Mouse (Mus musculus): ENCODE measurements around the gene Ltn1.
A peak's percentile ranks its signal among the peaks of the same experiment; 100 is the strongest.

The Ltn1 gene

DNA sequence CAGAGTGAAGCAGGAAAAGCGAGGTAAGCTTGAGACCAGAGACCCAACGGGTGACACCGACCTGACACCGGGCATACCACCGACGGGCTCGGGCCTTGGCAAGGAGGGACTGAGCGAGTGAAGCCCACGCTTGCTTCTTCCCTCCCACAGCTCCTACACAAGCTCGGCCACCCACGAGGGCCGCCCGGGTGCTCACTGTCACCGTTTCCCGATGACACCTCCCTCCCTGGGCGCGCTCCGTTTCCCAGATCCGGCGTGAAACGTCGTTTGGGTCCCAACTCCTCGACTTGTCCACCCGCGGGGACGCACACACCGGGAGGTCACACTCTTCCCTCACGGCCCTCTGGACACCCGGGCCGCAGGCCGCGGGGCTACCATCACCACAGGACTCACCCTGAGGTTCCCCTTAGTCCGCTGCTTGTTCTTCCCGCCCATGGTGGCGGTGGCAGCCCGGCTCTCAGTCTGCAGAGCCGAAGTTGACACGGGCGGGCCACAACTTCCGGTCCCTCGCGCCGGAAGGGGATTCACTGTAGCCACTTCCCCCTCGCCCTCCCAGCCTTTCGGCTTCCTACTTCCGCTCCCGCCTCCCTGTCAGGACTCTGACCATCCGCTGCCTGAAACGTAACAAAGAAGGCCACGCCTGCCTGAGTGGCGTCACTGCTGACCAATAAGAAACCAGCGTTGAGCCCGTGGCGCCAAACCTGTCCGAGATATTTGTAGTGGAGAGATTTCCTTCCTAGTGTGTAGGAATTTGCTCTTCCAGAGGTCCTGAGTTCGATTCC, at the start of gene Ltn1:
Gene Ltn1, minus strand, starts transcription at position 580 of the 782 bp plus-strand sequence.
- peak; percentile 100 for DNase-seq

DNA sequence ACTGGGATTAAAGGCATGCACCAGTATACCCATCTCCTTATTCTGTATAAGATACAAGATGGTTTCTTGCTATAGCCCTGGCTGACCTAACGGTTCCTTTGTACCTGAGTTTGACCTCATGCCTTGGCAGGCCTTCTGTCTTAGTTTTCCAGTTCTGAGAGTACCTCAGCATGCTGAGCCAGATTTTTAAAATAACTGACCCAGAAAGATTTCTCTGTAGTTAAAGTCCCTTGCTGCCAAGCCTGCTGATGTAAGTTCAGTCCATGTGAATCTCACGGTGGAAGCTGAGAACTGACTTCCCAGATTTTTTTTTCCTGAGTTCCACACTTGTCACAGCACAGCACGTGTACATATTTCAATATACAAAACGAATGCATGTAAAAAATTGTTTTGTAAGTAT, 38.2 kb upstream of the Ltn1 start:
- no peak for DNase-seq

DNA sequence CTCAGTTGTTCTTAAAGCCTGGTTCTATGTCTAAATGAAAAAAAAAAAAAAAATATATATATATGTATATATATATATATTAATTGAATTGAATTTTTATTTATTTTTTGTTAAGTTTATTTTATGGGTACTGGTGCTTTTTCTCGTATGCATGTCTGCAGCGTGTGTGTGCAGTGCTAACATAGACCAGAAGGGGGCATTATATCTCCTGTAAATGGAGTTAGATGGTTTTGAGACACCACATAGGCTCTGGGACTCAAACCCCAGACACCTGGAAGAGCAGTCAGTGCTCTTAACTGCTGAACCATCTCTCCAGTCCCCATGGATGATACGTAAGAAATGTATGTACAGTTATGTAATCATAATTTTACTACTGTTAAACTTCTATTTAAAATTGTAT, 26.3 kb upstream of the Ltn1 start:
- no peak for DNase-seq

DNA sequence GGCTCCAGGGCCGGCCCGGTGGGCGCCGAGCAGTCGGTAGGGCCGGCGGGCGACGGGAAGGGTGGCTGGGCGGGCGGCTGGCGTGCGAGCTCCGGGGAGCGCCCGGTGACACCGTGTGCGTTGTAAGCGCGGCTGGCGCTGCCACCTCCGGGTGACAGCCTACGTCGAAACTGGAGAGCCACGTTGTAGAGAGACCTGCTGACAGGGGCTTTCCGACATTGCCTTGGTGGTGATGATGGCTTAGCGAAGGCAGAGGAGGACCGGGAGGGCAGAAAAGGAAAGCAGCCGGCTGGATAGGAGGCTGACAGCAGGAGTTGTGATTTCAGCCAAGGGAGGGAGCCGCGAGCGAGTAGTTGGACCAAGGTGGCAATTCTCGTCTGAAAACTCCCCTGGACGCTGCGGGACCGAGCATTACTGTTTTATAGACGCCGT, 22.8 kb upstream of the Ltn1 start:
- no peak for DNase-seq

DNA sequence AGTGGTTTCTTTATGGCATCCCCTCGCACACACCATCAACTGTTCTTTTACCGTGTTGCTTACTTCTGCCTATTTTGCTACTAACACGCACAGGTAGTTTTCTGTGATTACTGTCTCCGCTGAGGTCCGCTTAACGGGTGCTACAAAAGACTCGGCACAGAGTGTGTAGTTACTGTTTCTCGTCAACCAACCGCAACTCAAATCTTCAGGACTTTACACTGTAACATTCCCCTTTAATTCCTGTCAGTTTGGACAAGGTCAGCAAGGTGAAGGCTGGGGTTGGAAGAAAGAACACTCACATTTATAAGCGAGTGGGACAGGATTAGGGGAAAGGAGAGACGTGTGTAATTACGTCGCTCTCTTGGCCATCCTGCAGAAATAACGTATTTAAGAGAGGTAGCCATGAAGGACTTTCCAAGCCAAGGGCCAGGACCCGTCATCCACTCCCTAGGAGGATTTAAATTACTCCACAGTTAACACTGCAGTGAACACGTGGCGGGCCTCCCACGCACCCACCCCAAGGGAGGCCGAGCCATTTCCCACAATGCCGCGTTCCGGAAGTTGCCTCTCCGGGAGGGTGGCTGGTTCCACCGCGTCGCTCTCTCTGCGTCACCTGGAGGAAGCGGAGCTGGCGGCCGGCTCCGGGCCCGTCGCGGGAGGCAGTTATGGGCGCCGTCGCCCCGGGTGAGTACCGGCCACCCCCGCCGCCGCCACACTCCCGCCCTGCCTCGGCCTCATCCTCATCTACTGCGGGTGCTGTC, 22.2 kb upstream of the Ltn1 start, which contains the start of gene Usp16:
Gene Usp16, plus strand, starts transcription at position 285 of the 761 bp plus-strand sequence.
- DNase-seq: peak; percentile 94

DNA sequence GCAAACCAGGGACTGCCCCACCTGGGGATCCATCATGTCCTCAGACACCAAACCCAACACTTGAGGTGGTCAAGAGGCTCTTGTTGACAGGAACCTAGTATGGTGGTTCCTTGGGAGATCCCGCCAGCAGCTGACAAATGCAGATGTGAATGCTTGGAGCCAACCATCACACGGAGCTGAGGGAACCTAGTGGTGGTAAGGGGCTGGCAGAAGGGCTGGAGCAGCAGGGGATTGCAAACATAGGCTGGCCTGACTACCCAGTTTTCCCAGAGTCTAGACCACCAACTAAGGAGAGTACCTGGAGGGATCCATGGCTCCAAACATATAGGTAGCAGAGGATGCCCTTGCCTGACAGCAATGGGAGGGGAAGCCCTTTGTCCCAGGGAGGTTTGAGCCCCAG, 20.8 kb upstream of the Ltn1 start:
- DNase-seq: no peak

DNA sequence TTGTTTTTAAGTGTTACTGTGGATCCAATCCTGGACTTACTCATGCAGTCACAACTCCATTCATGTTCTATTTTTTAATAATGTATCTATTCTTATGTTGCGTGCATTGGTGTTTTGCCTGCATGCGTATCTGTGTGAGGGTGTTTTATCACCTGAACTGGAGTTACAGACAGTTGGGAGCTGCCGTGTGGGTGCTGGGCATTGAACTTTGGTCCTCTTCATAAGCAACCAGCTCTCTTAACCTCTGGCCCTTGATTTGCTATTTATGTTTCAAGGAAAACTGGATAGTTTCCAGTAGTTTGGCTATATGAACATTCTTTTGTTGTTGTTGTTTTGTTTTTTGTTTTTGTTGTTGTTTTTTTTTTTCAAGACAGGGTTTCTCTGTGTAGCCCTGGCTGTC, 13.1 kb upstream of the Ltn1 start:
- DNase-seq: no peak

DNA sequence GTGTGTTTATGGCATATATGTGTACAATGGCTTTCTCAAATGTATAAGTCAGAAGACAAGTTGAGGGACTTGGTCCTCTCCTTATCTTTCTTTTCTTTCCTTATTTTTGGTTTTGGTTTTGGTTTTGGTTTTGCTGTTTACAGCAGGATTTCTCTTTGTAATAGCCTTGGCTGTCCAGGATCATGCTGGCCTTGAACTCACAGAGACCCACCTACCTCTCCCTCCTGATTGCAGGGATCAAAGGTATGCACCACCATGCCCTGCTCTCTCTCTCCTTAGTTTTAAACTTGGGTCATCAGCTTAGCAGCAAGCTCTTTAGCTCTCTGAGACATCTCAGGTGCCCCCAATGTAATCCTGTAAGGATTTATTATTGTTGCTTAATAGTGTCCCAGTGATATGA, 12.7 kb upstream of the Ltn1 start:
- no peak for DNase-seq

DNA sequence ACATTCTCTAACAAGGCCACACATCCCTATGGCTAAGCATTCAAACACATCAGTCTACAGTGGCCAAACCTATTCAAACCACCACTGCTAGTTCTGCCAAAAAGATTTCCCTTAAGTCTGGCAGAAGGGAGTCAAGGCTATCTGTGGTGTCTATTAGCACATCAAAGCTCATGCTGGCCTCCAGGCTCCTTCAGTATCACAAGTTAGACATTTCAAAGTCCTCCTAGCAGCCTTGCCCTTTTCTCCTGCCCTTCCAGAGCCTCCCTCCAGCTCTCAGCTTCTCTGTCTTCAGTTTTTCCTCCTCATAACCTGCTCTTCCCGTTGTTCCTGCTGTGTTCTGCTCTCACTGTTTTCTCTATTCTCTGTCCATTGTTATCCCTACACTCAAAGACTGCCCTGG, 11.7 kb upstream of the Ltn1 start:
- no peak for DNase-seq

DNA sequence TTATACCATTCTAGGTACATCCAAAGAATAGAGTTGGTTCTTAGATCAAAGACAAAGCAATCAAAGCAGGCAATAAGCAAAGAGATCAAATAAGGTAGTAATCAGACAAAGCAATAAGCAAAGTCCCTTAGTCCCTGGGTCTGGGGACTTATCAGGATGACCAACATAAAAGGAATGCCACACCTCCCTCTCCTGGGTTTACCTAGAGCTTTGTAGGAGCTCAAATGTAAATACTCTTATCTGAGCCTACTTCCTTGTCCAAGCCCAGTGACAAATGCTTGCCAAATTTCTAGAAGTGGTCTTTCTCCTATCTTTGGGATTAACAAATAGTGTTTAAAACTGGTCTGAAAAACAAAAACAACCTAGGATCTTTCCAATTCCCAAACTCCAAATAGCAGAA, 10.8 kb upstream of the Ltn1 start:
- DNase-seq: no peak

DNA sequence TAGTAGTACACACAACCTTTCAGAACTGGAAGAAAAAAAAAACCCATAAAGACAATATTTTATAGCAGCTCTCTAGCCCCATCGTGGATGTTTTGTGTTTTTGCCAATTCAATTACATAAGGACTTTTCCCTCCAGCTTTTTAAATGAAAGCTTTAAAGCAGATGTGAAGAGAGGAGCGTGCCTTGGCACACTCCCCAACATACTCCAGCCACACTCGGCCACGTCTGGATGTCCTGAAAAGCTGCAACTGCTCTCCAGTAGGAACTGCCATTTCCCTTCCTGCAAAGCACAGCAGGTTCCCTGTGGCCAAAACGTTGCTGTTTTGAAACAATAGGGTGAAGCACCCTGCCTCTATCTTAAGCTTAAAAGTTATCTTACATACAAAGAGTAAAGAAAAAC, 9.9 kb upstream of the Ltn1 start:
- DNase-seq: no peak

DNA sequence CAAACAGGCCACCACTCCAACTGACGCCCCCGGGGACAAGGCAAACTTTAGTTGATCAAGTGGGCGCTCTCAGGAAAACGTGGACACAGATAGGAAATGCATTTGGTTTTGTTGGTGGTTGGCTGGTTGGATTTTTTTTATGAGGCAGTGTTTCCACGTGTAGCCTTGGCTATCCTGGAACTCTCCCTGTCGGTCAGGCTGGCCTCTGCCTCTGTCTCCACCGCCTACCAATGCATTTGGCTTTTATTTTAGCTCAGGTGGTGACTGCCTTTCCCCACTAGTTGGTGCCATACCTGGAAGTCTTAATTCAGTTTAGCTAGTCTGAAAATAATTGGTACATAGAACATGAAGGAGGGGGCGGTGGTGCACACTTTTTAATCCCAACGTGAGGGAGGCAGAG, 8.7 kb upstream of the Ltn1 start:
- DNase-seq: no peak

DNA sequence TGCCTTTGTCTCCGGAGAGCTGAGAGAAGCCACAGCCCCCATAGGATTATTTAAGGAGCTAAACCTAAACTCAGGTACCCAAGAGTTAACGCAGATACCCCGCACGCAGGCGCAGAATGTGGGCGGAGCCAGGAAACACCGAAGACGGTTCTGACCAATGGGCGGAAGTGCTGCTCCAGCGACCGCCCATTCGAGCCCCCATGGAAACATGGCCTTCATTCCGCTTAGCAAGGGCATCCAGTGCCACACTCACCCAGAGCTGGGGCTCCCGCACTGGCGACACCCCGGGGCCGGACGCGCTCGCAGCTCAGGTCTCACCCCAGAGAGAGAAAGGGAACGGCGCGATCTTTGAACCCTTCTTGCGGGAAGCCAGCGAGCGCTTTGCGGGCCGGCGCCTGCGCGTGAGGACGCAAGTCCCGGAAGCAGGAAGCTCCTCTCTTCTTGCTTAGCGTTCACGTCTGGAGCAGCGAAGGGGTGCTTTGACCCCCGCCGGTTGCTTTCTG, 7.8 kb upstream of the Ltn1 start, which contains the start of gene Rwdd2b:
Gene Rwdd2b, minus strand, starts transcription at position 390 of the 503 bp plus-strand sequence.
- peak; percentile 96 for DNase-seq

DNA sequence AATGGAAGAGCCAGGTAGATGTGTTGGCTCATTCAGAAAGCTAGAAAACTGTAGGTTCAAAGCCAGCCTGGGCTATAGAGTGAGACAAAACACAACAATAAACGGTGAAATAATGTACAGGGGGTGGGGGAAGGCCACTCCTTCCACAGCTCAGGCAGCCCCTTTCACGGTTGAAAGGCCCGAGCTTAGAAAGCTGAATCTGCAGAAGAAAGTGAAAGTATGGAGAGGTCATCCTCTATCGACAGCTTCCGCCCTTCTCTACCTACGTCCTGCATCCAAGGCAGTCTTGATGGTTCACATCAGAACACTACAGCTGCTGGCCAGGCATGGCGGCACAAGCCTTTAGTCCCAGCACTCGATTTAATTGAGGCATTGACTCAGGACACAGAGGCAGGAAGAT, 6.3 kb upstream of the Ltn1 start:
- DNase-seq: no peak

DNA sequence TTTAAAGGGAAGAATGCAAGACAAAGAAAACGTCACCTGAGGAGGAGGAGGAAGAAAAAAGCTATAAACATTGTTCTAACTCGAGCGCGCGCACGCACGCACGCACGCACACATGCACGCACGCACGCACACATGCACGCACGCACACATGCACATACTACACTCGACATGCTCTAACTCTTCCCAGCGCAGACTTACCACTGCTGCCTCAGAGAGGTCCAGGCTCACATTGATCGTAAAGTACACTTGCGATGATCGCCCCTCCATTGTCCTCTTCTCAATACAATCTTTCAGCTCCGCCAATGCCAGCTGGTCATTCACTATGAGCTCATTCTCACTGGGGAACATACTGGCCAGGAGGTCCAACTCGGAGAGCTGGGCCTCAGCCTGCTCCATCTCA, 4.7 kb upstream of the Ltn1 start:
- no peak for DNase-seq

DNA sequence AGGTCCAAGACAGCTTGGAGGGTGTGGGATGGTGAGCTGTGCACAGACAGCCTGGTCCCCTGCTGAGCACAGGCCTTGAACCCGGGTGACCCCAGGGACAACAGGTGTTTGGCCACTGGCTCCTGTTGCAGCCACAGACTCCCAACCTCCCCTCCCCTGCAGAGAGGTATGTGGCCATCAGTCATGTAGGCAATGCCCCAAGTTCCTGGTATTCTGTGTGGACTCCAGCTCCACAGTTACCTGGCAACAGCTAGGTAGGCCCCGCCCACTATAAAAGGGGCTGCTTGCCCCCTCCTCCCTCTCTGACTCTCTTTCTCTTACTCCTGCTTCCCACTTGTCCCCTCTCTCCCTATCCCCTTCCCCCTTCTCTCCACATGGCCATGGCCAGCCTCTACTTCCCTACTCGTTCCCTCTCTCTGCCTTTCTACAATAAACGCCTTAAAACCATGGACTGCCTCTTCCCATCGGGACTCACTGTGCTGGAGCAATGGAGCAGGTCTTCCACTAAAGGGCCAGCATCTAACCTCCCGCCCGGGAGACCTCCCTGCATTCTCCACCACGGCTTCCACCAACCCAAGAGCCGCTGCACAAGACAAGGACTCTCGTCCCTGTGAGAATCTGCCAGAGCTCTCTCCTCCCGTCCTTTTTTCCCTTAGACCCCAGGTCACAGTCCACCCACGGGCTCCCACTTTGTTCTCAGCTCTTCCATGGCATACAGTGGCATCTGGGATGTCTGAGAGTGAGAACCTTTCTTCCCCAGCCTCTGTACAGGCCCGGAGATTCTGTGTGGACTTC, 3.2 kb upstream of the Ltn1 start:
- no peak for DNase-seq

DNA sequence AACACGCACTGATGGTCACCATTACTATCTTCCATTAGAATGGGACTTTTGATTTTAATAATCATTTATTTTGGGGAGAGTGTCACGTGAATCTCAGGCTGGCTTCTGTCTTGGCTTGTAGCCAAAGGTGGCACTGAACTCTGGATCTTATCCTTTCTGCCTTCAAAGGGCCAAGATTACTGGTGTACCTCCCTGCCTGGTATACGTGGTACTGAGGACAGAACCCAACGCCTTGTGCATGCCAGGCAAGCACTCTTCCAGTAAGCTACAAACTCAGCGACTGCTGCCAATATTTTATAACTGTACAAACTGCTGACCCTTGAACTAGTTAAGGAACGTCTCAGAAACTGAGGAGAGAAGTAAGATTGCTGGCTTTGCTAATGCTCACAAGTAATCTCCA, 2.5 kb upstream of the Ltn1 start:
- DNase-seq: no peak

DNA sequence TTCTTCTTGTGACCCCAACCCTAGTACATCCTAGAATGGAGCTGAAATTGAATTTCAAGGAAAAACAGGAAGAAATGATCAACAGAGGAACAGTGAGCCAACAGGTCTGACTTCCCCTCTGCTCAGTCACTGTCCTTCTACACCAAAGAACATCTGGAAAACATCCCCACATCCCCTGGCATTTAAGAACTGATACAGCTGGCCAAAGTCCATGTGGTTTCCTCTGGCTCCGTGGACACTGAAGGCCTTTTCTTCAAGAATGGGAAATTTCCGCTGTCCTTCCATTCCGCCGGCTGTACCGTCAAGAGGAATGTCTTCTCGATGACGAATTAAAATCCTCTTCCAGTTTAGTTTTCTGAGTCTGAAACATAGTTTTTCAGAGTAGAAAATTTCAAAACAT, 1.9 kb upstream of the Ltn1 start:
- no peak for DNase-seq

DNA sequence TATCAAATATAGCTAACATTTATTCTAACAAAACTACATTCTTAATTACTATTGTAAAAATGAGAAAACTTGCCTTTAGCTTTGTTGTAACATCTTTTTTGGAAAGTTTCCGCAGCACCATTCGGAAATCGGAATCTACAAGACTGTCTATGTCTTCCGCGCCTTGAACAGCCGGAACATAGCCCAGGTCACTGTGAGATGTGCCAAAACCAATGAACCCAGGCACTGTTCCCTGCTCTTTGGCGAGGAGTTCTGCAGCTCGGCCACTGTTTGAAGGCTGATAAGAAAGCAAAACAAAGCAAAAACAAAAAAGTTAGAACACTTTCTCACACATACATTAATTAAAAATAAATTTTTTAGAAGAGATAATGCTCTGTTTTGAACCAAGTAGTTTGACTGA, 4.9 kb downstream of the Ltn1 start:
- DNase-seq: no peak

DNA sequence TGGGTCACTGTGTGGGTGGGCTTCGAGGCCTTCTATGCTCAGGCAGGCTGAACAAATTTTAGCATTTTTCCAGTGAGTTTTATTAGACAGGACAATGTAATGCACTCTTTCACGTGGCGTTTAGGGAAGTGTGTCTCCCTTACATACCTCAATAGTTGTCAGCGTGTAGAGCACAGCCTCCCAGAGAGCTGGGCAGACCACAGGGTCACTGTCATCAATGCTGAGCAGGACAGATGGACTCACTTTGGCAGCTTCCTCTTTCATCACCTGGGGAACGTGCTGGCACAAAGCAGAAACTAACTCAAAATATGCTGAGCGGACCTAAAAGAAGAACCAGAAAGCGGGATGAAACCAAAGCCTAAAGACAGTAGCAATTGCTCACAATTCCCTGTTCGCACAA, 11.8 kb downstream of the Ltn1 start:
- DNase-seq: no peak

DNA sequence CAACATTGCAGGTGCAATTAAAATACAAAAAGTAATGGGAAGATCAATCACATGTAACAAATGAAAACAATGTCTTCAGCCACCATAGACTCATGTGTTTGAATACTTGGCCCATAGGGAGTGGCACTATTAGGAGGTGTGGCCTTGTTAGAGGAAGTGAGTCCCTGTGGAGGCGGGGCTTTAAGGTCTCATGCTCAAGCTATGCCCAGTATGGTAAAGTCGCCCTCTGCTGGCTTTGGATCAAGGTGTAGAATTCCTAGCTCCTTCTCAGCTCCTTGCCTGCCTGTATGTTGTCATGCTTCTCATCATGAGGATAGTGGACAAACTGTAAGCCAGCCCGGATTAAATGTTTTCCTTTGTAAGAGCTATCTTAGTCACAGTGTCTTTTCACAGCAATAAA, 27.4 kb downstream of the Ltn1 start:
- peak; percentile 25 for DNase-seq

DNA sequence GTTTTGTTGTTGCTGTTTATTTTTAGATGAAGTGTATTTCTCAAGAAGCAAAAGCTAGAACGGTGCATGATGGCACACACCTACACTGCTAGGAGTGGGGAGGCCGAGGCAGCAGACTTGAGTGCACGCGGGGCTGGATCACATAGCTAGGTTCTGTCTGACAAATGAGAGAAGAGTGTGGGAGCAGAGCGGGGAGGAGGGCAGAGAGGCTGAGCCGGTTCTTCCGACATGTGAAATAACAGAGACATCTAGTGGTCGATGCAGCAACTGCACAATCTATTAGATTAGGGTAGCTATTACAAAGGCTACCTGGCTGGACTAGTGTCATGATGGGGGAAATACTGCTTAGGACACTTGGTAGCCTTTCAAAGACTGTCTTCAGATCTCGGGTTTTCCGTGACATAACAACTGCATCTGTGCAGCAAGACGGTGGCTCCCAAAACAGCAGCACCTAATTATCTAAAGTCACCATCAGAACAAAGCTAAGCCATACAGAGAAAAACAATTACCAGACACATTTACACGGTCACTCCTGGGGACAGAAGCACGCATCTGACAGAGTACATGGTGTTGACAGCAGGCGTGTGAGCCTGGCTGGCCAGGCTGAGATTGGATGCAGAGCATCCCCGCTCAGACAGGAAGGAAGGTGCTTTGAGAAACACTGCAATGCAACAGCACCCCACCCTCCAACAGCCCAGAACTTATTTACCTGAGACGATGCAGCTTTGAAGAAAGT, 38.4 kb downstream of the Ltn1 start:
- DNase-seq: peak; percentile 76
